Mouse (Mus musculus) heart, postnatal 0 days (tissue): ENCODE data around the gene Plk4. TPM values are rescaled to one million over a fixed set of nuclear protein-coding genes. Genes with fewer than 3 reads are reported as not detected.
"Not testable (repeated sequence)": the region's sequence is repeated elsewhere in the genome, so short reads cannot be mapped to it uniquely, and the experiment has no call there.

Source experiments
- ATAC-seq: fragments of 200-750 bp; cut with Nextera tagmentation; 2 replicates; pipeline ENCODE4 v1.8.0; 2017; ENCODE audit warnings: low read depth, moderate number of reproducible peaks, moderate library complexity; ENCODE audit not compliant: insufficient read depth
- DNase-seq: peaks from one replicate; pipeline ENCODE4 v3.0.0-alpha.2; 2016; ENCODE audit warnings: low spot score
- H3K27ac ChIP-seq: fragments of 300-500 bp; sonication (generic); 2 replicates; pipeline ENCODE4 v1.5.1; 2014; ENCODE audit warnings: low read depth, mild to moderate bottlenecking
- H3K27me3 ChIP-seq: fragments of 300-500 bp; sonication (generic); 2 replicates; pipeline ENCODE4 v1.6.1; 2014; ENCODE audit warnings: low read length, mixed read lengths; ENCODE audit not compliant: control insufficient read depth, insufficient read depth
- H3K36me3 ChIP-seq: fragments of 300-500 bp; sonication (generic); replicated peaks from 2 replicates; pipeline ENCODE4 v1.6.1; 2014; ENCODE audit warnings: low read length, mixed read lengths; ENCODE audit not compliant: control insufficient read depth, insufficient read depth
- H3K4me1 ChIP-seq: fragments of 300-500 bp; sonication (generic); 2 replicates; pipeline ENCODE4 v1.6.1; 2014; ENCODE audit warnings: antibody characterized with exemption; ENCODE audit not compliant: control insufficient read depth, insufficient read depth
- H3K4me2 ChIP-seq: fragments of 300-500 bp; sonication (generic); 2 replicates; pipeline ENCODE4 v1.6.1; 2014; ENCODE audit warnings: low read depth, mild to moderate bottlenecking, low read length, moderate library complexity
- H3K4me3 ChIP-seq: fragments of 300-500 bp; sonication (generic); 2 replicates; pipeline ENCODE4 v1.5.1; 2014; ENCODE audit warnings: low read depth, low read length
- H3K9ac ChIP-seq: fragments of 300-500 bp; sonication (generic); replicated peaks from 2 replicates; pipeline ENCODE4 v1.6.1; 2014; ENCODE audit warnings: low read depth, low read length, mixed read lengths
- H3K9me3 ChIP-seq: fragments of 300-500 bp; sonication (generic); replicated peaks from 2 replicates; pipeline ENCODE4 v1.6.1; 2016; ENCODE audit warnings: low read length; ENCODE audit not compliant: control insufficient read depth
- CTCF ChIP-seq: IDR thresholded peaks from 2 replicates; pipeline ENCODE4 v1.5.1; 2016; ENCODE audit warnings: antibody characterized with exemption, control low read depth, low read depth
- EP300 ChIP-seq: IDR thresholded peaks from 2 replicates; pipeline ENCODE4 v1.6.1; 2016; ENCODE audit warnings: antibody characterized with exemption, low read depth
- WGBS: fragments of 180-500 bp; shearing (Covaris S2); extraction: QIAGEN DNeasy Blood & Tissue Kit; methylation state at CpG from one replicate; pipeline ENCODE4 v1.1.7; 2014; 5-methylcytosine and 5-hydroxymethylcytosine counted together
- polyA plus RNA-seq: library from polyadenylated mRNA; unstranded; fragments of >200 nt; fragmentation: Nextera tagmentation; extraction: Ambion mirVana; gene quantifications from 2 replicates; pipeline ENCODE4 v1.2.1, GENCODE M21; 2015
- total RNA-seq: library from RNA; depleted of rRNA; stranded (reverse); fragments of >200 nt; gene quantifications from 2 replicates; pipeline ENCODE4 v1.2.3, GENCODE M21; 2014; ENCODE audit warnings: low replicate concordance; rRNA removed

Gene Plk4
- total and polyA plus RNA-seq, 2 experiments from 2014 or later: 7.1 to 10.2 TPM

GRCm38 (mm10) chr3:40846473-40846956, 46.7 kb downstream of the Plk4 start, which contains the start of gene Mfsd8:
TSS of gene Mfsd8 (minus strand) at chr3:40846886.
- H3K36me3 ChIP-seq, H3K4me1 ChIP-seq, H3K9me3 ChIP-seq, H3K27me3 ChIP-seq: not testable (repeated sequence)
- ATAC-seq (peak; percentile 97), DNase-seq (peak; percentile 98)
- WGBS: under 1% methylated on average over 34 of the region's 39 CpGs
- Histone ChIP-seq H3K4me2 (peak within 1 kb of the TSS; percentile 75), H3K27ac (peak within 1 kb of the TSS; percentile 90), H3K9ac (peak within 1 kb of the TSS; percentile 65), H3K4me3 (peak within 1 kb of the TSS; percentile 57)
- TF ChIP-seq CTCF: peak; percentile 68
- peak; percentile 94 for TF ChIP-seq EP300

DNA sequence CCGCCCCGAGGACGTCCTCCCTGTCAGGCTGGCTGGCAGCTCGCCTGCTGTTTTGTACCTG, 47.0 kb downstream of the Plk4 start, which contains the start of gene Abhd18:
TSS of gene Abhd18 (plus strand) at position 14 of the 61 bp plus-strand sequence.
- ATAC-seq, DNase-seq: not testable (repeated sequence)

DNA sequence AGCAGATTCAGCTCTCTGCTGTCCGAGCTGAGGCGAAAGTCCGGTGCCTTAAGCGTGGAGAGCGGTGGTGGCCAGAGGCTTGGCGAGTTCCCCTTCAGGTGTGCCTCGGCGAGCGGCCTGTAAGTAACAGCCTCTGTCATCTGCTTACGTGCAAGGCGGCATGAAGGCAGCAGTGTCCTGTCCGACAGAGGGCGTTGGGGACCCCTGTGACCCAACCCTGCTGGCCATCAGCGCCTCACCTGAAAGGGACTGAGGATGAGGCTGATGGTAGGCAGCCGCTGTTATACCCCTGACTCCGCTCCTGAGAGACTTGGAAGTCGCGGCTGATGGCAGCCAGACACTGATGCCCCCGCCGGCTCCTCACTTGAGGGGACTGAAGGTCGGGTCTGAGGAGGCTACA, 47.2 kb downstream of the Plk4 start:
- H3K4me2 ChIP-seq: peak overlapping the region; percentile 75
- DNase-seq: peak; percentile 30
- not testable (repeated sequence) for H3K4me1 ChIP-seq, H3K36me3 ChIP-seq, H3K9me3 ChIP-seq, H3K27me3 ChIP-seq
- under 1% methylated on average over 17 of the region's 21 CpGs for WGBS
- peak overlapping the region; percentile 42; the same call in 1 of the 2 replicates for H3K9ac ChIP-seq
- TF ChIP-seq CTCF: peak; percentile 43
- ATAC-seq: peak; percentile 39
- H3K4me3 ChIP-seq: peak overlapping the region; percentile 57
- H3K27ac ChIP-seq: peak overlapping the region; percentile 74

More for the DNA sequence above, 47.0 kb downstream of the Plk4 start, which contains the start of gene Abhd18:
- H3K36me3 ChIP-seq, H3K9me3 ChIP-seq, H3K27me3 ChIP-seq, H3K4me1 ChIP-seq: not testable (repeated sequence)
- Histone ChIP-seq H3K4me3 (peak within 1 kb of the TSS; percentile 57), H3K9ac (peak within 1 kb of the TSS; percentile 65), H3K4me2 (peak within 1 kb of the TSS; percentile 75), H3K27ac (peak within 1 kb of the TSS; percentile 90)
- no CpG with 5 or more reads among the region's 4 CpGs for WGBS

GRCm38 (mm10) chr3:40847936-40848335, 48.1 kb downstream of the Plk4 start:
- H3K36me3 ChIP-seq, H3K4me3 ChIP-seq, H3K4me2 ChIP-seq, H3K27me3 ChIP-seq, ATAC-seq, DNase-seq, H3K27ac ChIP-seq, H3K9me3 ChIP-seq, H3K9ac ChIP-seq, H3K4me1 ChIP-seq: not testable (repeated sequence)
- 94% methylated on average over 2 of the region's 2 CpGs for WGBS

- WGBS: 86% methylated on average over 3 of the region's 3 CpGs
- H3K36me3 ChIP-seq, H3K27me3 ChIP-seq, H3K9ac ChIP-seq, H3K4me3 ChIP-seq, H3K4me1 ChIP-seq, ATAC-seq, H3K27ac ChIP-seq, H3K4me2 ChIP-seq, H3K9me3 ChIP-seq, DNase-seq: not testable (repeated sequence)
Observed at GRCm38 (mm10) chr3:40853123-40853738, 53.4 kb downstream of the Plk4 start.

Other genes with a start within 250 kb of the Plk4 start
- 0.93 TPM in 1 of 2 replicates, not detected in the other for gene Slc25a31, start 91.2 kb upstream of the Plk4 start, total RNA-seq
- gene Slc25a31, start 91.2 kb upstream of the Plk4 start, polyA plus RNA-seq: 0.73 and 0.86 TPM in 2 replicates
- 42.1 and 46.8 TPM in 2 replicates for gene Hspa4l, start 55.5 kb upstream of the Plk4 start, total RNA-seq
- gene Hspa4l, start 55.5 kb upstream of the Plk4 start, polyA plus RNA-seq: 27.0 and 27.8 TPM in 2 replicates
- 18.6 and 21.1 TPM in 2 replicates for gene Mfsd8, start 46.9 kb downstream of the Plk4 start, total RNA-seq
- gene Mfsd8, start 46.9 kb downstream of the Plk4 start, polyA plus RNA-seq: 7.1 and 7.7 TPM in 2 replicates
- gene Abhd18, start 47.0 kb downstream of the Plk4 start, total RNA-seq: 22.9 and 31.2 TPM in 2 replicates
- gene Abhd18, start 47.0 kb downstream of the Plk4 start, polyA plus RNA-seq: 24.5 and 33.6 TPM in 2 replicates
- gene 1700034I23Rik, start 102.5 kb downstream of the Plk4 start, total RNA-seq: not detected in 2 replicates
- 0.11 TPM in 2 replicates for gene 1700034I23Rik, start 102.5 kb downstream of the Plk4 start, polyA plus RNA-seq
- 20.7 and 37.9 TPM in 2 replicates for gene Larp1b, start 149.8 kb downstream of the Plk4 start, total RNA-seq
- gene Larp1b, start 149.8 kb downstream of the Plk4 start, polyA plus RNA-seq: 33.2 and 35.4 TPM in 2 replicates